Mouse (Mus musculus) limb, embryonic 14.5 days (tissue): Measurements from ENCODE around the gene Gpr83. TPM values are rescaled to one million over a fixed set of nuclear protein-coding genes. Genes with fewer than 3 reads are reported as not detected.

Experiments used
- ATAC-seq: fragments of 200-750 bp; cut with Nextera tagmentation; 2 replicates; pipeline ENCODE4 v1.8.0; 2017; ENCODE audit warnings: low read depth, moderate number of reproducible peaks, moderate TSS enrichment; ENCODE audit not compliant: low FRiP score
- DNase-seq: peaks from one replicate; pipeline ENCODE4 v3.0.0-alpha.2; 2015; ENCODE audit warnings: low spot score
- H3K27ac ChIP-seq: fragments of 300-500 bp; sonication (generic); replicated peaks from 2 replicates; pipeline ENCODE4 v1.5.1; 2014; ENCODE audit warnings: low read depth, mild to moderate bottlenecking, low read length, moderate library complexity, mixed read lengths
- H3K27me3 ChIP-seq: fragments of 300-500 bp; sonication (generic); 2 replicates; pipeline ENCODE4 v1.6.1; 2014; ENCODE audit warnings: low read length, mixed read lengths; ENCODE audit not compliant: control insufficient read depth, insufficient read depth
- H3K36me3 ChIP-seq: fragments of 300-500 bp; sonication (generic); 2 replicates; pipeline ENCODE4 v1.6.1; 2014; ENCODE audit warnings: mild to moderate bottlenecking, low read length, moderate library complexity, mixed read lengths; ENCODE audit not compliant: control insufficient read depth, insufficient read depth
- H3K4me1 ChIP-seq: fragments of 300-500 bp; sonication (generic); 2 replicates; pipeline ENCODE4 v1.6.1; 2014; ENCODE audit warnings: antibody characterized with exemption, low read length, mixed read lengths; ENCODE audit not compliant: control insufficient read depth, insufficient read depth
- H3K4me2 ChIP-seq: fragments of 300-500 bp; sonication (generic); replicated peaks from 2 replicates; pipeline ENCODE4 v1.6.1; 2014; ENCODE audit warnings: low read depth, mild to moderate bottlenecking, low read length, moderate library complexity; ENCODE audit not compliant: severe bottlenecking
- H3K4me3 ChIP-seq: fragments of 300-500 bp; sonication (generic); replicated peaks from 2 replicates; pipeline ENCODE4 v1.5.1; 2014; ENCODE audit warnings: low read length
- H3K9ac ChIP-seq: fragments of 300-500 bp; sonication (generic); 2 replicates; pipeline ENCODE4 v1.6.1; 2014; ENCODE audit warnings: mild to moderate bottlenecking, low read depth, low read length, moderate library complexity; ENCODE audit not compliant: severe bottlenecking
- H3K9me3 ChIP-seq: fragments of 300-500 bp; sonication (generic); 2 replicates; pipeline ENCODE4 v1.6.1; 2016; ENCODE audit warnings: low read length; ENCODE audit not compliant: control insufficient read depth
- POLR2A ChIP-seq: fragments of 200-500 bp; IDR thresholded peaks from 2 replicates; pipeline ENCODE4 v1.8.0; 2012; ENCODE audit warnings: inconsistent platforms, mild to moderate bottlenecking, moderate library complexity, borderline replicate concordance; ENCODE audit not compliant: insufficient read depth, insufficient read length; ENCODE audit errors: extremely low read depth
- WGBS: fragments of 180-500 bp; shearing (Covaris S2); extraction: QIAGEN DNeasy Blood & Tissue Kit; methylation state at CpG from one replicate; pipeline ENCODE4 v1.1.7; 2014; 5-methylcytosine and 5-hydroxymethylcytosine counted together
- polyA plus RNA-seq, 2 experiments: library from polyadenylated mRNA; depleted of rRNA in 1 of 2; stranded (reverse) in 1 of 2; unstranded in 1 of 2; fragments of >200 nt; fragmentation: Nextera tagmentation in 1 of 2; extraction: Ambion mirVana in 1 of 2; gene quantifications; 2 replicates each; pipeline versions ENCODE4 v1.2.1 to v1.2.3; 2012 to 2014

Gene Gpr83
- polyA plus RNA-seq, 2 experiments, result 4.5 to 4.8 TPM

- H3K36me3 ChIP-seq, result no peaks in the 10 kb centered on the region
- H3K4me3 ChIP-seq, result no peak overlapping the region
- peaks cover 19% of the 10 kb centered on the region for H3K4me1 ChIP-seq
- peaks cover 16% of the 10 kb centered on the region; the same call in 1 of the 2 replicates for H3K27me3 ChIP-seq
- no peaks in the 10 kb centered on the region for H3K9me3 ChIP-seq
- no peak overlapping the region for H3K4me2 ChIP-seq
- DNase-seq (no peak), ATAC-seq (no peak)
- WGBS, result 94% methylated on average over 3 of the region's 3 CpGs
- no peak overlapping the region for H3K27ac ChIP-seq
- no peak for TF ChIP-seq POLR2A
- H3K9ac ChIP-seq, result no peak overlapping the region
Observed at GRCm38 (mm10) chr9:14843901-14844300, 16.1 kb upstream of the Gpr83 start.

GRCm38 (mm10) chr9:14846428-14846827 lies 13.6 kb upstream of the Gpr83 start:
- TF ChIP-seq POLR2A, result no peak
- 42% methylated on average over 5 of the region's 5 CpGs for WGBS
- no peaks in the 10 kb centered on the region for H3K36me3 ChIP-seq
- no peak overlapping the region for H3K4me2 ChIP-seq
- peaks cover 7% of the 10 kb centered on the region for H3K4me1 ChIP-seq
- no peak overlapping the region for H3K4me3 ChIP-seq
- no peak for ATAC-seq
- H3K27ac ChIP-seq, result no peak overlapping the region
- H3K9me3 ChIP-seq, result no peaks in the 10 kb centered on the region
- 0 out of 2 replicates have a peak, but pooled peaks cover 6% of the 10 kb centered on the region for H3K27me3 ChIP-seq
- no peak for DNase-seq
- no peak overlapping the region for H3K9ac ChIP-seq

GRCm38 (mm10) chr9:14848267-14848935 lies 11.6 kb upstream of the Gpr83 start:
- H3K27ac ChIP-seq, result no peak overlapping the region
- no peak overlapping the region for H3K4me3 ChIP-seq
- ATAC-seq, result no peak
- no peaks in the 10 kb centered on the region for H3K36me3 ChIP-seq
- H3K4me1 ChIP-seq, result no peaks in the 10 kb centered on the region
- WGBS, result 76% methylated on average over 1 of the region's 1 CpGs
- no peaks in the 10 kb centered on the region for H3K9me3 ChIP-seq
- no peak overlapping the region for H3K4me2 ChIP-seq
- H3K9ac ChIP-seq, result no peak overlapping the region
- DNase-seq, result no peak
- H3K27me3 ChIP-seq, result 0 out of 2 replicates have a peak, but pooled peaks cover 6% of the 10 kb centered on the region
- no peak for TF ChIP-seq POLR2A

- Histone ChIP-seq H3K4me3 (no peak overlapping the region), H3K9me3 (no peaks in the 10 kb centered on the region), H3K4me1 (no peaks in the 10 kb centered on the region), H3K36me3 (no peaks in the 10 kb centered on the region), H3K9ac (no peak overlapping the region), H3K27ac (no peak overlapping the region), H3K27me3 (peaks cover 14% of the 10 kb centered on the region), H3K4me2 (no peak overlapping the region)
- DNase-seq, result no peak
- no peak for ATAC-seq
- WGBS, result 67% methylated on average over 4 of the region's 4 CpGs
- no peak for TF ChIP-seq POLR2A
Observed at GRCm38 (mm10) chr9:14854585-14854984, 5.4 kb upstream of the Gpr83 start.

- Histone ChIP-seq H3K9ac (no peak overlapping the region), H3K27ac (no peak overlapping the region), H3K27me3 (peaks cover 38% of the 10 kb centered on the region), H3K4me2 (no peak overlapping the region), H3K36me3 (no peaks in the 10 kb centered on the region), H3K4me3 (no peak overlapping the region), H3K4me1 (0 out of 2 replicates have a peak, but pooled peaks cover 2% of the 10 kb centered on the region), H3K9me3 (no peaks in the 10 kb centered on the region)
- no peak for DNase-seq
- 42% methylated on average over 4 of the region's 4 CpGs for whole genome bisulfite sequencing
- no peak for ATAC-seq
- TF ChIP-seq POLR2A, result no peak
Observed at GRCm38 (mm10) chr9:14856922-14857654, 2.9 kb upstream of the Gpr83 start.
